Mouse (Mus musculus) liver, adult 2 months (tissue): ENCODE measurements around the gene Psen2.

ENCODE experiments used
- CTCF ChIP-seq: fragments of 200-500 bp; IDR thresholded peaks from 2 replicates; pipeline ENCODE4 v1.5.1; 2011; ENCODE audit warnings: low read depth, low read length, control low read depth
- POLR2A ChIP-seq: fragments of 200-500 bp; IDR thresholded peaks from 2 replicates; pipeline ENCODE4 v1.6.1; 2011; ENCODE audit warnings: low read length, control low read depth; ENCODE audit not compliant: insufficient read depth; ENCODE audit errors: extremely low read depth

DNA sequence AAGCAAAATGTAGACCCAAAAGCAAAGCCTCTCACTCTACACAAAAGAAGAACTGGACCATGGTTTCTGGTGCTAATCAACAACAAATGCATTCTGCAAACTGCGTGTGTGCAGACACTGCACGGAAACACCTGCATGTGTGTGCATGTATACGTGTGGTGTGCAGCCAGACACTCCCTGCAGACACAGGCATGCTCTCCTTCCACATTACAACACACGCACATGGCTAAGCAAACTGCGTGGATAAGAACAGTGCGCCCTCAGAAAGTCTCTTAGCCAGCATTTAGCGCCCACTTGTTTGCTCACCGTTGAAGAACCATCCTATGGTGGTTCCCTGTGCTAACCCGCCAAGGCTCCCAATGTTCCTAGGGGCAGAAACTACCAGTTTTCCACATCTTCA is 69.2 kb downstream of the Psen2 start:
- TF ChIP-seq CTCF = no peak
- no peak for TF ChIP-seq POLR2A
